Mouse (Mus musculus): ENCODE results near the gene Psma6.

DNA sequence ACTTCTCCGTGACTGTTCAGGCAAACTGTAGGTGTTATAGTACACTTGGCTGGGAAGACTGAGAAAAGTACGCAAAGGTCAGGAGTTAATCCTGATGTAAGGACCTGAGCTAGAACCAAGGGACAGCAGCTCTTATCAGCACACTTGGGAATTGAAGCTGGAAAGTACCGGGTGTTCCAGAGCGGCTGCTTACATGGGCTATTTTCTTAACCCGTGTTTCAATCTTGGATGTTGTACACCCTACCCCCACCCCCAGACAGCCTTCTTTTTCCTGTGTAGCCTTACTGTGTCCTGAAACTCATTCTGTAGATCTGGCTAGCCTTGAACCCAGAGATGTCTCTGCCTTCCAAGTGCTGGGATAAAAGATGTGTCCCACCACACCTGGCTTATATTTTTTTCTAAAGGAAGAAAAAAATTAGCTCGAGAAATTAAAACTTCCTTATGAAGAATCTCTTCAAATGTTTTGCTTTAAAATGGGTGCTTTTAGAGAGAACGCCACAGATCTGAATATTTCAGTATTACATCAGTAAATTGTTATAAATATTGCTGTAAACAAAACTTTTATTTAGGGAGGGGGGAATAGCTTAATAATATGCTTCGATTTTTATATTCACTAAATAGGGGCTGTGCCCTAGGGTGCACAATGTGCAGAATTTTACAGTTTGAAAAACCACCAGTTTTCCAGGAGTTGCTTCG is 13.7 kb downstream of the Psma6 start:
- TF ChIP-seq CTCF (IDR thresholded peaks at IDR 0.05; ENCODE audit: control insufficient read depth, insufficient read depth, insufficient read length) (no peak), MYOD1 (IDR thresholded peaks at IDR 0.05; ENCODE audit: control insufficient read depth, insufficient read length, low read depth) (no peak), CEBPB (IDR thresholded peaks at IDR 0.05; ENCODE audit: low read depth) (no peak), MYOG (IDR thresholded peaks at IDR 0.05; ENCODE audit: control insufficient read depth, extremely low read depth, insufficient read length) (no peak), FOSL1 (IDR thresholded peaks at IDR 0.05; ENCODE audit: insufficient read depth, low read length, poor library complexity, severe bottlenecking) (no peak)

All from C2C12 (cell line).